Mouse (Mus musculus): Measurements from ENCODE around the gene Cbr2.
"Not testable (repeated sequence)": the region's sequence is repeated elsewhere in the genome, so short reads cannot be mapped to it uniquely, and the experiment has no call there.

The Cbr2 gene

GRCm38 (mm10) chr11:120731858-120732680, at the start of gene Cbr2:
Cbr2 (minus strand) TSS chr11:120732114.
- no peak for DNase-seq (ENCODE audit: inconsistent age in 2 of 2, low spot score in 1 of 2)

- DNase-seq (ENCODE audit: inconsistent age in 2 of 2, low spot score in 1 of 2), result not testable (repeated sequence)
Measured at GRCm38 (mm10) chr11:120781361-120781760, 49.4 kb upstream of the Cbr2 start.

GRCm38 (mm10) chr11:120779876-120780275, 48.0 kb upstream of the Cbr2 start:
- peak in 1 of 2 experiments; percentile 18 for DNase-seq (ENCODE audit: inconsistent age in 2 of 2, low spot score in 1 of 2)

- peak in 1 of 2 experiments; percentile 17 for DNase-seq (ENCODE audit: inconsistent age in 2 of 2, low spot score in 1 of 2)
Measured at GRCm38 (mm10) chr11:120777123-120777522, 45.2 kb upstream of the Cbr2 start.

- peak; percentile 93 to 99 for DNase-seq (ENCODE audit: inconsistent age in 2 of 2, low spot score in 1 of 2)
Measured at GRCm38 (mm10) chr11:120775774-120776469, 44.0 kb upstream of the Cbr2 start.

GRCm38 (mm10) chr11:120773463-120774190, 41.7 kb upstream of the Cbr2 start:
- DNase-seq (ENCODE audit: inconsistent age in 2 of 2, low spot score in 1 of 2), result peak; percentile 52 to 82

GRCm38 (mm10) chr11:120772749-120773148, 40.8 kb upstream of the Cbr2 start:
- DNase-seq (ENCODE audit: inconsistent age in 2 of 2, low spot score in 1 of 2), result no peak

GRCm38 (mm10) chr11:120768206-120768605, 36.3 kb upstream of the Cbr2 start:
- DNase-seq (ENCODE audit: inconsistent age in 2 of 2, low spot score in 1 of 2), result peak in 1 of 2 experiments; percentile 19

- not testable (repeated sequence) for DNase-seq (ENCODE audit: inconsistent age in 2 of 2, low spot score in 1 of 2)
Measured at GRCm38 (mm10) chr11:120767023-120767422, 35.1 kb upstream of the Cbr2 start.

- not testable (repeated sequence) for DNase-seq (ENCODE audit: inconsistent age in 2 of 2, low spot score in 1 of 2)
Measured at GRCm38 (mm10) chr11:120763121-120763999, 31.4 kb upstream of the Cbr2 start.

- not testable (repeated sequence) for DNase-seq (ENCODE audit: inconsistent age in 2 of 2, low spot score in 1 of 2)
Measured at GRCm38 (mm10) chr11:120762672-120763041, 30.7 kb upstream of the Cbr2 start, which contains the start of gene Hmga1b. Hmga1b (plus strand) TSS chr11:120762794.

- DNase-seq (ENCODE audit: inconsistent age in 2 of 2, low spot score in 1 of 2), result peak in 1 of 2 experiments; percentile 65
Measured at GRCm38 (mm10) chr11:120761811-120762671, 30.1 kb upstream of the Cbr2 start.

- no peak for DNase-seq (ENCODE audit: inconsistent age in 2 of 2, low spot score in 1 of 2)
Measured at GRCm38 (mm10) chr11:120760236-120760635, 28.3 kb upstream of the Cbr2 start.

- DNase-seq (ENCODE audit: inconsistent age in 2 of 2, low spot score in 1 of 2), result peak in 1 of 2 experiments; percentile 16
Measured at GRCm38 (mm10) chr11:120751606-120752005, 19.7 kb upstream of the Cbr2 start.

- peak in 1 of 2 experiments; percentile 72 for DNase-seq (ENCODE audit: inconsistent age in 2 of 2, low spot score in 1 of 2)
Measured at GRCm38 (mm10) chr11:120749430-120749829, 17.5 kb upstream of the Cbr2 start.

GRCm38 (mm10) chr11:120747974-120748373, 16.1 kb upstream of the Cbr2 start:
- peak in 1 of 2 experiments; percentile 24 for DNase-seq (ENCODE audit: inconsistent age in 2 of 2, low spot score in 1 of 2)

GRCm38 (mm10) chr11:120744121-120744701, 12.3 kb upstream of the Cbr2 start:
- no peak for DNase-seq (ENCODE audit: inconsistent age in 2 of 2, low spot score in 1 of 2)

GRCm38 (mm10) chr11:120740981-120741380, 9.1 kb upstream of the Cbr2 start:
- peak; percentile 71 to 87 for DNase-seq (ENCODE audit: inconsistent age in 2 of 2, low spot score in 1 of 2)

GRCm38 (mm10) chr11:120736424-120736823, 4.5 kb upstream of the Cbr2 start:
- no peak for DNase-seq (ENCODE audit: inconsistent age in 2 of 2, low spot score in 1 of 2)

Measured in adrenal gland, adult (tissue).